Mouse (Mus musculus) bone marrow, adult 2 months (tissue): ENCODE results near the gene Fen1.

Source experiments
- CTCF ChIP-seq: fragments of 200-500 bp; IDR thresholded peaks from 2 replicates; pipeline ENCODE4 v1.5.1; 2011; ENCODE audit warnings: low read length, control low read depth; ENCODE audit not compliant: control insufficient read depth, insufficient read depth
- POLR2A ChIP-seq: fragments of 200-500 bp; IDR thresholded peaks from 2 replicates; pipeline ENCODE4 v1.6.1; 2011; ENCODE audit warnings: low read depth, mild to moderate bottlenecking, control low read depth, low read length, borderline replicate concordance; ENCODE audit not compliant: control insufficient read depth

- TF ChIP-seq CTCF (no peak), POLR2A (no peak)
Measured at GRCm38 (mm10) chr19:10198286-10198685, 5.7 kb downstream of the Fen1 start.
